Mouse (Mus musculus) frontal cortex, postnatal 36 days (tissue): ENCODE measurements around the gene Ifi35.
"Not testable (repeated sequence)": the region's sequence is repeated elsewhere in the genome, so short reads cannot be mapped to it uniquely, and the experiment has no call there.

Source experiments
- DNase-seq, 2 experiments: peaks; one replicate each; pipeline ENCODE4 v3.0.0; 2022; ENCODE audit warnings: low spot score in 2 of 2

Gene Ifi35

DNA sequence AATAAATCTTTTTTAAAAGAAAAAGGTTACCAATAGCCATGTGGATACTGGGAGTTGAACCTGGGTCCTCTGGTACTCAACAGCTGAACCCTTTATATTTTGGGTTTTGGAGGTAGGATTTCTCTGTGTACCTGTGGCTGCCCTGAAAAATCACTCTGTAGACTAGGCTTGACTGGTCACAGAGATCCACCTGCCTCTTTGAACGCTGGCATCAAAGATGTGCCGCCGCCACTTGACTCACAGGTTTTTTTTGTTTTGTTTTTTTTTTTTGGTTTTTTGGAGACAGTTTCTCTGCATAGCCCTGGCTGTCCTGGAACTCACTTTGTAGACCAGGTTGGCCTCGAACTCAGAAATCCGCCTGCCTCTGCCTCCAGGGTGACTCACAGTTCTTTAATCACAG, 421 bp upstream of the Ifi35 start:
- no peak for DNase-seq

DNA sequence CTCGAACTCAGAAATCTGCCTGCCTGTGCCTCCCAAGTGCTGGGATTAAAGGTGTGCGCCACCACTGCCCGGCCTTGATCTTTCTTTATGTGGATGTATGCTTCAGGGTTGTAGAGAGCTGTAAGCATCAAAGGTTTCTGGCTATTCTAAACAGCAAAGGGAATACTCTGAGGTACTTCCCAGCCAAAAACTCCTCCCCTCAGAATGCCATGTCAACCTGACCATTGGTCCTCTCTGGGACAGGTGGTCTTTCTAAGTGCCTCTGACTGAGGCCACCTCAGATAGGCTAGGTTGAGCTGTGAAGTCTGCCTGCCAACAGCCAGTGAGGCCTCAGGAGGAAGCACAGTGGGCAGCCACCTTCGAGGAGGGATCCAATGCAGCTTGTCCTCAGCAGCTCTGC, 692 bp downstream of the Ifi35 start:
- DNase-seq = no peak

DNA sequence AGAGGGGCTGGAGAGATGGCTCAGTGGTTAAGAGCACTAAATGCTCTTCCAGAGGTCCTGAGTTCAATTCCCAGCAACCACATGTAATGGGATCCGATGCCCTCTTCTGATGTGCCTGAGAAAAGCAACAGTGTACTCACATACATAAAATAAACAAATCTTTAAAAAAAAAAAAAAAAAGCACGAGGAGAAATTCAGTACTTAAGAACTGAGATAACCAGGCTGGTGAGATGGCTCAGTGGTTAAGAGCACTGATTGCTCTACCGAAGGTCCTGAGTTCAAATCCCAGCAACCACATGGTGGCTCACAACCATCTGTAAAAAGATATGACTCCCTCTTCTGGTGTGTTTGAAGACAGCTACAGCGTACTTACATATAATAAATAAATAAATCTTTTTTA, 1.4 kb downstream of the Ifi35 start:
- not testable (repeated sequence) for DNase-seq

DNA sequence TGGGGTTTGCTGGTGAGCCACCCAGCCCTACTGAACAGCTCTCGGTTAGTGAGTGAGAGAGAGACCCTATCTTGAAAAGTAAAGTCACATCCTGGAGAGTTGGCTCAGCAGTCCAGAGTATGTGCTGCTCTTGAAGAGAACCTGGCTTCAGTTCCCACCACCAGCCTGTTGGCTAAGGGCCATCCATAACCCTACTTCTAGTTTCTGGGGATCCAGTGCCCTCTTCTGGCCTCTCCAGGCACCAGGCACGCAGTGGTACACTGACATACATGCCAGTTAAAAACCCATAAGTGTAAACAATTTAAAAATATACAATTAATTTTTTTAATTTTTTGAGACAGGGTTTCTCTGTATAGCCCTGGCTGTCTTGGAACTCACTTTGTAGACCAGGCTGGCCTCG, 2.2 kb downstream of the Ifi35 start:
- DNase-seq = no peak

DNA sequence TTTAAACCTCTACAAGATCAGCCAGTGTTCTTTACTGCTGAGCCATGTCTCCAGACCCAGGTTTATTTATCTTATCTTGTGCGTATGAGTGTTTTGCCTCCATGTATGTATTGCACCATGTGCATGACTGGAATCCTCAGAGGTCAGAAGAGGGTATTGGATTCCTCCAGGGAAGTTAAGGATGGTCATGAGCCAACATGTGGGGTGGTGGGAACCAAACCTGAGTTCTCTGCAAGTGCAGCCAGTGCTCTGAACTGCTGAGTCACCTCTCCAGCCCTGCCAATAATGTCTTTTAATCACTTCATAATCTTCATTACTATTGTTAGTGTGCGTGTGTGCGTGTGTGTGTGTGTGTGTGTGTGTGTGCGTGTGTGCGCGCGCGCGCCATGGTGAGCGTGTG, 3.3 kb downstream of the Ifi35 start:
- no peak for DNase-seq

DNA sequence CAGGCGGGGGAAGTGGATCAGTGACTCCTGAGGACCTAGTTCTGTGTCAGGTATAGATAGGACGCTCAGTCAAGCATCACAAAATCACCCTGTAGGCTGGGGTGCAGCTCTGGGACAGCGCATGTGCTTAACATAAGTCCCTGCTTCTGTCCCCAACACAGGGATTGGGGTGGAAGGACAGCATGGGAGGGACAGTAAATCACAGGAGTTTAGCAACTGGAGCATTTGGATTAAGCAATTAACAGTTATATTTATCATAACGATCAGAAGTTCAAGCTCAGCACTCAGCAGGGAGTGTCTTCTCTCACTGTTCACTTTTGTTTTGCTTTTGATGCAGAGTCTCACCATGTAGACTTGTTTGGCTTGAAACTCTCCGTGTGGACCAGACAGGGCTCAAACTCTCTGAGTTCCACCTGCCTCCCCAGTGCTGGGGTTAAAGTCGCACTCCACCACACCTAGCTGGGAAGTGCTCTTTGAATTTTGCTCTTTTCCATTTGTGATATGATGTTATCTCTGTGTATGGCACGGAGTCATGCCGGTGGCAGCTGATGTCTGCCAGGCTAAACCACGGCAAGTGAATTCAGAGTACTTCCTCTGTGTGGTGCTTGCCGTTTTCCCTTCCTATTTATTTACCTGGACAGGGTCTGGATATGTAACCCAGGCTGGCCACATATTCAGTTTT, 4.0 kb downstream of the Ifi35 start:
- DNase-seq = no peak

DNA sequence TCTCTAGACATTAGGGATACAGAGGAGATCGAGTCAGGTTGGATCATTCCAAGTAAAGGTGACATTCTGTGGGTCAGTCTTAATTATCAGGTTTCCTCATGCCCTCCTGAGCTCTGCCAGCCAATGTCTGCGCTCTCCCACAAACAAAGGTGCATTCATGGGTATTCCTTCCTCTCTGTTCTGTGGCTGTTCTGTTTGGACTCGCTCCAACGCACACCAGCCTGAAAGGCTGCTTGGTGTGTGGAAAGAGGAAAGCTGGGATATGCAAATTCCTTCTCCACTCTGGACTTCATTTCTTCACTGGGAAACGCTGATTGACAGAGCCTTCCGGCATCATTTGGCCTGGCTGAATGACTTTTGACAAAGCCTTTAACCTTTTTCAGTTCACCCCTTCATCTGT, 6.5 kb downstream of the Ifi35 start:
- no peak for DNase-seq

DNA sequence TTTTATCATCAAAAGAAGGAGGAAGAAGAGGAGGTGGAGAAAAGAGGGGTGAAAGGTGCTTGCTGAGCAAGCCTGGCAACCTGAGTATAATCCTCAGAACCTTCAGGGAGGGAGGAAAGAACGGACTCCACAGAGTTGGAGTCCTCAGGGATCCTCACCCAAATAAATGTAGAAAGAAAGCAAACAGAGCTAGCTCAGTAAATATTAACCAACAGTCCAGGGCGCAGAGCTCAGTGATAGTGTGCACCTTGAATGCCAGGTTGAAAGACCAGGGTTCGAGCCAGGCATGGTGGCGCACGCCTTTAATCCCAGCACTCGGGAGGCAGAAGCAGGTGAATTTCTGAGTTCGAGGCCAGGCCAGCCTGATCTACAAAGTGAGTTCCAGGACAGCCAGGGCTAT, 7.4 kb downstream of the Ifi35 start:
- DNase-seq = no peak

DNA sequence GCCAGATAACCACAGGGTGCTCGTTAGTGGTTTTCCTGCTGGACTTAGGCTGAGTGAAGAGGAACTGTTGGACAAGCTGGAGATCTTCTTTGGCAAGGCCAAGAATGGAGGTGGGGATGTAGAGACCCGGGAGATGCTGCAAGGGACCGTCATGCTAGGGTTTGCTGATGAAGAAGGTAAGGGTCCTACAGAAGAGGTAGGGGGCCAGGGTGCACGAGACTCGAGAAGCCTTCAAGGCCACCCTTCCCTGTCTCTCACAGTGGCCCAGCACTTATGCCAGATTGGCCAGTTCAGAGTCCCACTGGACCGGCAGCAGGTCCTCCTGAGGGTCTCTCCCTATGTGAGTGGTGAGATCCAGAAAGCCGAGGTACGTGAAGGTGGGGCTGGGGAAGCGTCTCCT, 9.4 kb downstream of the Ifi35 start:
- DNase-seq = no peak

DNA sequence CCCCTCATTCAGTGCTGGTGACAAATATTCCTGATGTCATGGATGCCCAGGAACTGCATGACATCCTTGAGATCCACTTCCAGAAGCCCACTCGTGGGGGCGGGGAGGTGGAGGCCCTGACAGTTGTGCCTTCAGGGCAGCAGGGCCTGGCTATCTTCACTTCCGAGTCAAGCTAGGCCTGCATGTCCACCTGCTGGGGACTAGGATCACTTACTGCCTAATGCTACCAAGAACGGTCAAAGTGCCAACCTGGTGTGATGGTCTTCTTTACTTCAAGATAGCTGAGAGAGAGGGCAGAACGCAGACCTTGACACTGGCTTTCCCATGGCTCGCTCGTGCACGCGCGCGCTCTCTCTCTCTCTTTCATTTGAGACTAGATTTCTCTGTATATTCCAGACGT, 10.0 kb downstream of the Ifi35 start:
- no peak for DNase-seq

DNA sequence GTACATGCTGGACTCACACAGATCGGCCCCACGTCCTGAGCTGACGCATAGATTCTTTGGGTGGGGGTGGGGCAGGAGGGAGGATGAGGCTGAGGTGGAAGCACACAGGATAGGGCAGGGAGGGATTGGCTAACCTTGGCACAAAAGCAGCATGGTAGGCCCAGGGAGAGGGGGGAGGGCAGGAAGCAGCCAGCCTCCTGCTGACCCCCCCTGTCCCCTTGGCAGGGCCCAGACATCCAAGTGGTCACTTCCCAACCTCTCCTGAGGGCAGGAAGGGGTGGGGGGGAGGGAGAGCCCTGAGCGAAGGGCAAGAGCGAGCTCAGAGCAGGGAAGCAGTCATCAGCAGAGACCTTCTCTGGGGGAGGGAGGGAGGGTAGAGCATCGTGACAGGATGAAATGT, 11.5 kb downstream of the Ifi35 start:
- no peak for DNase-seq

DNA sequence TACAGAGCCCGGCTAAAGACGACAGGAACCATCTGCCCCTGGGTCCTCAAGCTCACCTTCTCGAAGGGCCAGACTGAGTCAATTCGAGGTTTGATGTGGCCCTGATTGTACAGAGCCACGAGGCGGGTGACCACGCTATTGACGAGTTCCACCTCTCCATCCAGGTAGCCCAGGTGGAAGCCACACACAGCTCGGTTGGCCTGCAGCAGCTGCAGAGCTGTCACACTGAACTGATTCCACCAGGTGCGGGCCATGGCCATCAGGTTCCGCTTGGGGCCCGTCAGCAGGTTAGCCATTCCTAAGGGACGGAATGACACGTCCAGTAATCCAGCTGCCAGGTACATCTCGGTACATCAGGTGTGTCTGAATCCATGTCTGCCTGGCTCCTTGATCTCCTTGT, 12.1 kb downstream of the Ifi35 start:
- no peak for DNase-seq

DNA sequence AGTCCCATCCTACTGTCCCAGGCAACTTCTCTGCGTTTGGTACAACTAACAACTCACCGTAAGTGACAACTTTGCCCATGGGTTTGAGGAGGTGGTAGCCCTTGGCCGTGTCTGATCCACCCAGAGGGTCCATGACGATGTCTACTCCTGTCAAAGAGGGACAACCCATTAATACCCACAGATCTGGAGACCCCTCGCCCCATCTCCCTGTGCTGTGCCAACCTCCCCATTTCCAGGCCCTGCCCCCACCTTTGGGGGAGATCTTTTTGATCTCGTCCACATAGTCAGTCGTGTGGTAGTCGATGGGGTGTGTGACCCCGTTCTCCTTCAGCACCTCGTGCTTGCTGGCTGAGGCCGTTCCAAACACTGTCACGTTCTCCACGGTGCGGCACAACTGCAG, 13.9 kb downstream of the Ifi35 start:
- no peak for DNase-seq

DNA sequence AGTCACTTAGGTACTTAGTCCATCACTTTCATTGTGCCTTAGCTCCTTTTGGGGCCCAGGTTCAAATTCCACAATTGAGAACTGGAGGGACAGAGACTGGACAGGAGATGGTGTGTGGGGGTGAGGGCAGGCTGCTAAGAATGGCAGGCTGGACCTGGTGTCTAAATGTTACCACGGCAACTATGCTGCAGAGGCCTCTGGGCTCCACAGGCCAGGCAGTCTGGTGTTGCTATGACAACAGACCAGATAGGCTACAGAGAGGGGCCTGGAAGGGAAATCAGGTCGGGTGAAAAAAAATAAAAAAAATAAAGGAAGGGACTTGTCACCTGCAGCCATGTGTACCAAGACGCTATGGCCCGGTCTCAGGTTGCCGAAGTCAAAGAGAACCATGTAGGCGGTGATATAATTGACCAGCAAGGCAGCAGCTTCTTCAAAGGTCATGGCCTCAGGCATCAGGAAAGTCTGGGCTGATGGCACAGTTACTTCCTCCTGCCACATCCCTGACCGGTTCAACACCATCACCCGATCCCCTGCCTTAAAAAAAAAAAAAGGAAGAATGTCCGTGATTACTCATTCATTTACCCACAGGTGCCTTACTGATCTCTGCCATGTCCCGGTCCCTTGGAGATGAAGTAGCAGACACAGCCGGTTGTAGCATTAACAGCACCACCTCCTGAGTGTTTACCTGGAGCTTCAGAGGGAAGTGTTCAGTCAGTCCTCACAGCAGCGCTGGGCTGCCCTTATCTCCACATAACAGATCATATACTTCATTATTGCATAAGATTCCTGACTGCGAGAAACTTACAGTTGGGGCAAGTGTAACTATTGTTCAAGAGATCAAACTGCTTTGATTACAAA, 14.6 kb downstream of the Ifi35 start:
- no peak for DNase-seq

DNA sequence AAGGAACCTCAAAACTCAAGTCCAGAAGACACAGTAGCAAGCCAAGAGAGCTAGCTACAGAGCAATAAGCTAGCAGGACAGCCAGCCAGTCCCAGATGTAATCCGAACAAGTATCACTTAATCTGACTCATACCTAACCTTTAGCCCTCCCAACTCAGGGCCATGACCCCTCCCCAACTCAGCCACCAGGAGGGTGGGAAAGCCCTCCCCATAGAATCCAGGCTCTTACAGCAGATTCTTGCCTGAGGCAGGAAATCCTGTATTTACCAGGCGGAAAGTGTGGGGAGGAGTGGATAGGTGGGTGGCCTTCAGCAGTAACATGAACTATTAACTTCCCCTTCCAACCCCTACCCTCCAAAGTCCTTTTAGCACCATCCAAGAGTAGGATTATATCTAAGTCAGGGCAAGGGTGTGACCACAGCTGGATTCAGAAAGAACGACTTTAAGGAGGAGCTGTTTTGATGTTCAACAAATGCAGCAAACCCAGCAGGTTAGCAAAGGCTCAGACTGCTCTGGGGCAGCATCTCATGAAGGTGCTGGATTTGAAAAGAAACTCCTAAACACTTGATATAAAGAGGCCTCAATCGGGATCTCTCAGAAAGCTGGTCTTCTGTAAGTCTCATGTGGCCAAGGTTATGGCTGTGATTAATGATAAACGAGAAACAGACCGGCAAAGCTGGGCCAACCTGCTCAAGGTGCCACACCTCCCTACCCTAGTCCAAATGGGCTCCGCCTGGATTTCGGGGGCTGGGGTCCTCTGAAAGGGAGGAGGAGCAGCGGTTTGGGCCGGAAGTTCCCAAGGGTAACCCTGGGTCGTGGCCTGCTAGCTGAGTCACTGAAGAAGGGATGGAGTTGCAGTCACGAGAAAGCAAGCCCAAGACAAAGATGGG, 16.2 kb downstream of the Ifi35 start, which contains the start of gene Rnd2:
TSS of gene Rnd2 (plus strand) at position 789 of the 890 bp plus-strand sequence.
- no peak for DNase-seq

DNA sequence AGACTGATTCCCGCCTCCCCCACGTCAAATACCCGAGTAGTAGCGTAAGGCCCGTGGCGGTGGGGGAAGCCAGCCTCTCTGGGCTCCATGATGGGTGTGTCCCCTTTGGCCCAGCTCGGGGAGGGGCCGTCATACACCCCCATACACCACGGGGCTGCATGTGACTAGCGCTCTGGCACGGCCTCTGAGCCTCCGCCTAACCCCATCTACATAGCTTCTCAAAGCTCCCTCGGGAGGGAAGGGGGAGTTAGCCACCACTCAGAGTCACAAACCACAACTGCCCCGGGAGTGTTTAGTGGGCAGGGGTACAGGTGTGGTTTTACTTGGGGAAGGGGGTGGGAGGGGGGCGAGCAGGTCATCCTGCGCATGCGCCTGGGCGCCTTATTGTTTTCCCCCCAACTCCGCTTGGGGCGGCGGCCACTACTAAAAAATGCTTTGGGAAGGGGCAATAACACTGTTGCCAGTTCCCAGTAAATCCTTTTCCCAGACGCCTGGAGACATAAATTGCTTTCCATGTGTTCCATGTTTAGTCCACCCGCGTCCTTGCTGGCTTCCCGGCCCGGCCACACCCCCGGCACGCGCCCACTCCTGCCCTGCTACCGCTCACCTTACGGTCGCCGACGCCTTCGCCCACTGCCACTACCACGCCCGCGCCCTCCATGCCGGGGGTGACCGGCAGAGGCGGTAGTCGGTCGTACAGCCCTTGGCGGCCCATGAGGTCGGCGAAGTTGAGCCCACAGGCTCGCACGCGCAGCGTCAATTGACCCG, 17.1 kb downstream of the Ifi35 start:
- DNase-seq = peak in 1 of 2 experiments; percentile 19

DNA sequence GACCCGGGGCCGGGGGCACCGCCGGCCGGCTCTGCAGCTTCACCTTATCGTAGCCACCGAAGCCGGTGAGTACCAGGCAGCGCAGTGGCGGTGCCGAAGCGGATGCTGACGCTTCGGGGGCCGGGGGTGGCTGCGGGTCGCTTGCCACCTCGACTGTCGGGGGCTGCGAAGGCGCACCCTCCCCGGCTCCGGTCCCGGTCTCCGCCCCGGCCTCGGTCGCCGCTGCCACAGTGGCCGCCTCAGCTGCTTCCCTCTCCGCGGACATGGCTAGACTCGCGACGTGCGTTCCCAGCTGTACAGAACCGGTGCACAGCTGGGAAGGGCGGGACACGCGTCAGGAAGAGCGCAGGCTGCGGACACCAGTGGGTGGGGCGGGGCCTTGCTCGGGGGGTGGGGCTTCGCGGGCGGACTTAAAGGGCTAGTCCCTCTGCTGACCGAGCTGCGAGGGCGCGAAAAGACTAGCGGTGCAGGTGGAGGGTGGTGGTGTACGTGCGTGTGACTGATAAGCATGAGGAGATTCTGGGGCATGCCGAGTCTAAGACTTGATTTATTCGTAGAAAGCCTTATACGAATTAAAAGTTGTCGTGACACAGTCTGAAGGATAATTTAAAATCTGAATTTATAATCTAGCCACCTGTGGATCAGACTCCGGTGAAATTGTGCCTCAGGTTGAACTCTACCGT, 17.8 kb downstream of the Ifi35 start, which contains the start of gene Vat1:
TSS of gene Vat1 (minus strand) at position 362 of the 683 bp plus-strand sequence.
- DNase-seq = peak; percentile 56 to 61

DNA sequence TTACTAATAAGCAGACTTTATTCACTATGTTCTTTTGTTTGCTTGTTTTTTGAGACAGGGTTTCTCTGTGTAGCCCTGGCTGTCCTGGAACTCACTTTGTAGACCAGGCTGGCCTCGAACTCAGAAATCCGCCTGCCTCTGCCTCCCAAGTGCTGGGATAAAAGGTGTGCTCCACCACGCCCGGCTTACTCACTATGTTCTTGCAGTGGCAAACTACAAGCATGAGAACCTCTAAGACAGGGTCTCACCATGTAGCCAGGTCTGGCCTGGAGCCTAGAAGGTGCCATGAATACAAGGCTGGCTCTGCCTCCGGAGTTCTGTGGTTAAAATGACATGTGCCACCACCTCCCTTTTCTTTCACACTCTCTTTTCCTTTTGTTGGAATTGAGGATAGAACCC, 18.3 kb downstream of the Ifi35 start:
- not testable (repeated sequence) for DNase-seq

DNA sequence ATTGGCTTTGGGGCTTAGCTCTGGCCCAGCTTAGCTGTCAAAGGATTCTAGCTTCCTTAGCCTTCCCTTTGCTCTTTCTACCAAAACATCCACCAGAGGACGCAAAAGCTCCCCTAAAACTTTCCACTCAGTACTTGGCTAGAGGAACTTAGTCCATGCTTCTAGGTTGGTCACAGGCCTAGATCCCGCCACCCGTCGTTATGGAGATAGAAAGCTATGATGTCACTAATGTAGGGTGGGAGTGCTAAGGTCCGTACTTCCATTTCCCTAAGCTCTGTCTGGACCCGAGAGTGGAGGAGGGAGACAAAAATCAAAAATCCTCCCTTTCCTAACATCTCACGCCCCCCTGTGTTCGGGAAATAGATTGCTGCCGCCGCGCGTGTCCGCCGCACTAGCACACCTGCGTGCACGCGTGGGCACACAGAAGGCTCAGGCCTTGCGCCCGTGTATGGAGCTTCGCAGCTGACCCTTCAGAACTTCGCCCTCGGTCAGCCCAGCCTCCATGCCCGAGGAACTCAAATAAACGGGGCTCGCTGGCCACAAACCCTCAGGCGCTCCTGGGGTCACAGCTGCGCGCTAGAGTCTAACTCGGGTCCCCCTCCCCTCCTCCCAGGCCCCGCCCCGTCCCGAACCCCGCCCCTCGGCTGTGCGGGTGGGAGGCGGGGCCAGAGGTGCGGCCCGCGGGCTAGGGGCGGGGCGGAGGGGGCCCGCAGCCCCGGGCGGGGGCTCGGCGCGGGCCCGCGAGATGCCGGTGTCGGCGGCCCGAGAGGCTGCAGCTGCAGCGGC, 19.5 kb downstream of the Ifi35 start:
- DNase-seq = peak; percentile 48 to 72

DNA sequence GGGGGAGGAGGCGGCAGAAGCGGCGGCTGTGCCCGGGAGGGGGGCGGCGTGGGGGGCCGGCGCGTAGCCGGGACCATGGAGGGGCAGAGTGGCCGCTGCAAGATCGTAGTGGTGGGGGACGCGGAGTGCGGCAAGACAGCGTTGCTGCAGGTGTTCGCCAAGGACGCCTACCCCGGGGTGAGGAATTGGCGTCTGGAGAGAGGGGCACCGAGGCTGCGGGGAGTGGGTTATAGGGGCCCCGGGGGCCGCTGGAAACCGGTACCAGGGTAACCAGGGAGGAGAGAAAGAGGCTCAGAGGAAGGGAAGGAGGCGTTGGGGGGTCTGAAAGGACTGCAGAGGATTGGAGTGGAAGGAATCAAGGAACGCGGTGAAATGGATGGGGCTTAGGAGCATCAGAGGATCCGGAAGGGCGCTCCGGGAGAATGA, 20.1 kb downstream of the Ifi35 start:
- DNase-seq = peak in 1 of 2 experiments; percentile 27
